Mouse (Mus musculus) intestine, embryonic 16.5 days (tissue): ENCODE results near the gene Gdf7. TPM values are rescaled to one million over a fixed set of nuclear protein-coding genes. Genes with fewer than 3 reads are reported as not detected.
A peak's percentile ranks its signal among the peaks of the same experiment; 100 is the strongest.

Experiments
- ATAC-seq: fragments of 200-750 bp; cut with Nextera tagmentation; 2 replicates; pipeline ENCODE4 v1.8.0; 2017; ENCODE audit warnings: moderate TSS enrichment, moderate library complexity
- H3K27ac ChIP-seq: fragments of 300-500 bp; sonication (generic); 2 replicates; pipeline ENCODE4 v1.5.1; 2014; ENCODE audit warnings: mild to moderate bottlenecking, low read length
- H3K27me3 ChIP-seq: fragments of 300-500 bp; sonication (generic); replicated peaks from 2 replicates; pipeline ENCODE4 v1.6.1; 2014; ENCODE audit warnings: low read length, control low read depth, mixed read lengths; ENCODE audit not compliant: control insufficient read depth, insufficient read depth
- H3K36me3 ChIP-seq: fragments of 300-500 bp; sonication (generic); 2 replicates; pipeline ENCODE4 v1.6.1; 2014; ENCODE audit warnings: low read length, control low read depth; ENCODE audit not compliant: control insufficient read depth, insufficient read depth
- H3K4me1 ChIP-seq: fragments of 300-500 bp; sonication (generic); 2 replicates; pipeline ENCODE4 v1.6.1; 2014; ENCODE audit warnings: low read length, control low read depth, mixed read lengths; ENCODE audit not compliant: control insufficient read depth, insufficient read depth
- H3K4me2 ChIP-seq: fragments of 300-500 bp; sonication (generic); 2 replicates; pipeline ENCODE4 v1.6.1; 2014; ENCODE audit warnings: low read depth, low read length, control low read depth
- H3K4me3 ChIP-seq: fragments of 300-500 bp; sonication (generic); 2 replicates; pipeline ENCODE4 v1.5.1; 2014; ENCODE audit warnings: mild to moderate bottlenecking, low read length
- H3K9ac ChIP-seq: fragments of 300-500 bp; sonication (generic); 2 replicates; pipeline ENCODE4 v1.6.1; 2014; ENCODE audit warnings: low read depth, low read length
- H3K9me3 ChIP-seq: fragments of 300-500 bp; sonication (generic); 2 replicates; pipeline ENCODE4 v1.6.1; 2016; ENCODE audit warnings: low read length, control low read depth; ENCODE audit not compliant: control insufficient read depth
- WGBS: fragments of 180-500 bp; shearing (Covaris S2); extraction: QIAGEN DNeasy Blood & Tissue Kit; methylation state at CpG from one replicate; pipeline ENCODE4 v1.1.7; 2014; 5-methylcytosine and 5-hydroxymethylcytosine counted together
- polyA plus RNA-seq: library from polyadenylated mRNA; unstranded; fragments of >200 nt; fragmentation: Nextera tagmentation; extraction: Ambion mirVana; gene quantifications from 2 replicates; pipeline ENCODE4 v1.2.1, GENCODE M21; 2015

The Gdf7 gene
- polyA plus RNA-seq, 1 experiment from 2014 or later, result not detected

DNA sequence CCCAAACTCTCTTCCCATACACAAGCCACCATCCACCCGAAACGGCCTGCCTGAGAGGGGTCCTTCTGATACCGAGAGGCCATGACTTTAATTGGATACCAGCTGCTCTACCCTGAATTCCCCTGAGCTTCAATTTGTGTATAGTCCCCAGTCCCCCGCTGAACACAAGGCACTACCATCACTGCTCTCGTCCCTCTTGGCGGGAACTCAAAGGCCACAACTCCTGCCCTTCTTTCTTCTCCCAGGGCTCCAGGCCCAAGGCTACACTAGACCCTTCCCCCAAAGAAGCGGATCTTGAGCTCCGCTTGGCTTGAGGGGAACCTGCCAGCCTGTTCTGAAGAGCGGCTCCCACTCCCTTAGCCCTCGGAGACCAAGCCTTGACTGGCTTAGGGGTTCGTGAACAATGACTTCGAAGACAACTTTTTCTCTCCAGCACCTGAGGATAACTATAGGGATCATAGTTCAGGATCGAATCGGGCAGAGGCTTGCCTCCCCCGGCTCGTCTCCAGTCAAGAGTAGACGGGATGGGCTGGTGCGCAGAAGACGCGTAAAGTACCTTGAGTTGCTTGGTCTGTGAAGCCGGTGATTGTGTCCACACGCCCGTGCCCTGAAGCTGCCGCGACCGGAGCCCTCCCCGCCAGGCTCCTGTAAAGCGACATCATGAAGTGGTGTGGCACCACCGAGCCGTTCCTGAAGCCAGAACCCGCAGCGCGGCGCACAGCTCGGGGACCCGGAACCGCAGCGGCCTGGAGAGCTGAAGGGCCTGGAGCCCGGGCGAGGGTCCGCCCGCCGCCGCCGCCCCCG, 541 bp downstream of the Gdf7 start:
- Histone ChIP-seq H3K4me2 (peak overlapping the region; percentile 90), H3K4me3 (peak overlapping the region; percentile 49), H3K4me1 (peaks cover 21% of the 10 kb centered on the region), H3K27me3 (peaks cover 86% of the 10 kb centered on the region), H3K27ac (no peak overlapping the region), H3K36me3 (no peaks in the 10 kb centered on the region), H3K9me3 (no peaks in the 10 kb centered on the region), H3K9ac (no peak overlapping the region; the same call in none of the 2 replicates)
- no peak for ATAC-seq
- 8% methylated on average over 46 of the region's 46 CpGs for WGBS

DNA sequence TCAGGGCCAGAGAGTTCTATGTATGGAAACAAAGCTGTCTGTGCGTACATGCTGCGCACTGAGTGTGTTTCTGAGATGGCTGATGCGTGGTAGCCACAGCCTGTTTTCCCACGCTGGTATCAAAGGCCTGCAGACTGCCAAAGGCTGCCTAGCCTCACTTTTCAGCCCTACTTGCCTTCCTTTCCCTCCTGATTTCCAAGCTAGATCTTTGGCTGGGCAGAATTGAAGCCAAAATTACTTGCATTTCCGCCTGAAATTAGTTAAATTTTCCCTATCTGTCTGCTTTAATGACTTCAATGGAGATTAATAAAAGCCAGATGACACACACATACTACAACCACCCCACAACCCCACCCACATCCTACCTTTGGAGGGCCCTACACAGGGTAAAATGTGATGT, 1.2 kb downstream of the Gdf7 start:
- H3K4me1 ChIP-seq, result peaks cover 21% of the 10 kb centered on the region
- no peak overlapping the region for H3K4me2 ChIP-seq
- H3K9ac ChIP-seq, result no peak overlapping the region
- no peaks in the 10 kb centered on the region for H3K36me3 ChIP-seq
- WGBS, result 53% methylated on average over 5 of the region's 5 CpGs
- H3K27me3 ChIP-seq, result peaks cover 85% of the 10 kb centered on the region
- no peaks in the 10 kb centered on the region for H3K9me3 ChIP-seq
- H3K27ac ChIP-seq, result no peak overlapping the region
- no peak overlapping the region for H3K4me3 ChIP-seq
- no peak for ATAC-seq

DNA sequence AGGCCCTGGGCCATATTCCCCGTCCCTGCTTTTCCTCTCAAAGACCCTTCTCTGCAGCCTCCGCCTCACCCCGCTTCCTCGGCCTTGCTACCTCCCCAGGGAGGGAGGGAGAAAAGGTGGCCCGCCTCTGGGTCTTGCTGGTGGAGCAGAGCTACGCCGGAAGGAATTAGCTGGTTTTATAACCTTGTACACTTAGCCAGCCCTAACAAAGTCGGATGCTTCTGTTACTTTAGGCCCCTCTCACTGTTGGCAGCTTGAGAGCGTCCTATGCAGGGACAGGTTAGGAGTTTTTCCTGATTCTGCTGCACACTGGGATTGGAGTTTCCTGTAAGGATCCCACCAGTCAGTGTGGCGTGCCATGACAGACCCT, 1.7 kb downstream of the Gdf7 start:
- no peak for ATAC-seq
- H3K4me3 ChIP-seq, result no peak overlapping the region
- WGBS, result 35% methylated on average over 10 of the region's 10 CpGs
- no peaks in the 10 kb centered on the region for H3K36me3 ChIP-seq
- H3K4me2 ChIP-seq, result no peak overlapping the region
- H3K27me3 ChIP-seq, result peaks cover 82% of the 10 kb centered on the region
- H3K27ac ChIP-seq, result no peak overlapping the region
- H3K9ac ChIP-seq, result no peak overlapping the region
- H3K4me1 ChIP-seq, result peaks cover 21% of the 10 kb centered on the region
- no peaks in the 10 kb centered on the region for H3K9me3 ChIP-seq

DNA sequence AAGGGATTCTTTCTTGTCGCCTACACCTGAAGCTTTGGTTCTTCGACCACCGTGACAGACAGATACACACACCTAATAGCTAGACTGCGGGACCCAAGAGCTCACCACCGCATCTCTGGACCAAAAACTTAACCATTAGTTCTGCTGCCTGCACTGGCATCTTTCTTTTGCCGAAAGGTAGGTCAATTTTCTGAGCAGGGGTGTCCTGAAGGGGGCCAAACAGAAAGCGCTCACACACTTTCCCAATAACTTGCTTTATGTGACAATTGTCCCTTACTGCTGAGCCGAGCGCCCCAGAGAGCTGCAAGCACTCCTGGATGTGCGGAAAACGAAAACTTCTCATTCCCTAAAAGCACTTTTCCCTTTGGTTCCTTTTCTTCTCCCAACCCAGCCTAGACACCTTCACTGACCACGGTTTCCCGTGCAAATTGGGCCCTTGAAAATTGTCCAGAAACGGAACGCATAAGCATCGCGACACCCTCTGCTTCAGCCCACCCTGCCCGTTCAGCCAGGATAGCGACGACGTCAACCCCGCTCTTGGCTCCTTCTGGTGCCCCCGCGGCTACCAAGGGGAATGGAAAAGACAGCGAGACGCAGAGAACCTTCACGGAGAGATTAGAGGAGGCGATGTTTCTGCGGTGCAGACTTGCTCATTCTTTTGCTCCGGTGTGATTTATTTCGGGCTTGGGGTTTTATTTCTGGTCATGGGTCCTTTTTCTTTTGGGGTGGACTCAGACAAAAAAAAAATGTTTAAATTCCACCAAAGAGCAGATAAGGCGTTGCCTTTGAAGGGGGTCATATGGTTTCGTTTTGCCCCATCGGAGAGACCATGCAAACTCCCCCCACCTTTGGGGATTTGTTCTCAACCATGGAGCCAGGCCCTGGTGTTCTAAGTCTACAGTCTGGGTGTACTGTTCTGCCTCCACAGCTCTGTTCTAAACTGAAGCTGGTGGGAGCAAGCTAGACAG, 2.3 kb downstream of the Gdf7 start:
- H3K4me3 ChIP-seq, result no peak overlapping the region
- WGBS, result 10% methylated on average over 34 of the region's 34 CpGs

DNA sequence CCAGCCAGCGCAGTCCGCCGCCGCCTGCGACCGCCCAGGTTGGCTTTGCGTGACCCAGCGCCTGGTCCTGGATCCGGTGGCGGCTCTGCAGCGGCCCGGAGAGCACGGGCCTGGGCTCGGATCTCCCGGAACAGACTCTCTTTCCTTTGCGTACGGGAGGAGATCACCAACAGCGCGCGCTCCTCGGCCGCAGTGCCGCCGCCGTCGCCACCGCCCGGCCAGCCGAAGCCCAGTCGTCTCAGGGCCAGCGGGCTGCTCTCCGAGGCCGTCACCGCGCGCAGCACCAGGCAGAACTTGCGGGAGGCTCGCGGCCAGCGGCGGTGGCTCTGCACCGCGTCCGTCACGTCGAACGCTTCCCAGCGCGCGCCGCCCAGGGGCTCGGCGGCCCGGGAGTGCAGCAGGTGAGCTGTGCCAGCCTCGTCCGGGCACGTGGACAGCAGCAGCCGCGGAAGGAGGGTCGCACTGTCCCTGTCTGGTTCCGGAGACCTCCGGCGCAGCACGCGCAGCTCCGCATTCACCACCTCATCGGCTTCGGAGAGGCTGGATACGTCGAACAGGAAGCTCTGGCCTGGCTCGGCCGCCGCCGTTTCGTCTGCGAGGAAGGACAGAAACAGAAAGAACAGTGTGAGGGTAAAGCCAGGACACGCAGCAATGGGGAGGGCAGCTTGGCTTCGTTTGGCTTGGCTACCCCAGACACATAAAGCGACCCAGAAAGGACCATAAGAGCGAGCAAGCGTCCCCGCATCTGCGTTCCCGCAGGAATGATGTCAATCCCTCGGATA, 3.2 kb downstream of the Gdf7 start:
- no peak for ATAC-seq
- H3K27me3 ChIP-seq, result peaks cover 70% of the 10 kb centered on the region
- H3K4me1 ChIP-seq, result peaks cover 21% of the 10 kb centered on the region
- no peak overlapping the region for H3K27ac ChIP-seq
- peak overlapping the region; percentile 73 for H3K4me2 ChIP-seq
- 2% methylated on average over 85 of the region's 85 CpGs for WGBS
- no peaks in the 10 kb centered on the region for H3K36me3 ChIP-seq
- no peaks in the 10 kb centered on the region for H3K9me3 ChIP-seq
- H3K9ac ChIP-seq, result no peak overlapping the region
- peak overlapping the region; percentile 49 for H3K4me3 ChIP-seq

More for the DNA sequence above, 2.3 kb downstream of the Gdf7 start:
- ATAC-seq, result no peak
- Histone ChIP-seq H3K4me1 (peaks cover 21% of the 10 kb centered on the region), H3K27ac (no peak overlapping the region), H3K4me2 (no peak overlapping the region), H3K9me3 (no peaks in the 10 kb centered on the region), H3K9ac (no peak overlapping the region), H3K27me3 (peaks cover 78% of the 10 kb centered on the region), H3K36me3 (no peaks in the 10 kb centered on the region)

DNA sequence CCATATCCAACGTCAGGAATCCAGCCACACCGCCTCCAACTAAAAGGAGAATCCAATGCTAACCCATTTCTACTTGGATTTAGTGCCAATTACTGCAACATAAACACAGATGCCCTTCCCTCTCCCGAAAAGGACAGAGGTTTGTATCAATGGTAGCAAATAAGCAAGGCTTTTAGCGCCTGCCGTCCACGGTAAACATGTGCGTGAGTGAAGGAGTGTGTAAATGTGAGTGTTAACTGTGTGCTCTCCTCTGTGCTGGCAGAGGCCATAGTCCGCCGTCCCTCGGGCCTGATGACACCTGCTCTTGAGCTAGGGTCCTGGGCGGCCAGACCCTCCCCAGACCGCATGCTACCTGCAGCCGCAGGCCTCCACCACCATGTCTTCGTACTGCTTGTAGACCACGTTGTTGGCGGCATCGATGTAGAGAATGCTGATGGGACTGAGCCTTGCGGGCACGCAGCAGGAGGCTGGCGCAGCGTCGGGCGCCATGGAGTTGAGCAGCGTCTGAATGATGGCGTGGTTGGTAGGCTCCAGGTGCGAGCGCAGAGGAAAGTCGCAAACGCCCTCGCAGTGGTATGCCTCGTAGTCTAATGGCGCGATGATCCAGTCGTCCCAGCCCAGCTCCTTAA, 4.1 kb downstream of the Gdf7 start:
- Histone ChIP-seq H3K4me2 (peak overlapping the region; percentile 73), H3K36me3 (no peaks in the 10 kb centered on the region), H3K4me3 (peak overlapping the region; percentile 49), H3K9me3 (no peaks in the 10 kb centered on the region), H3K4me1 (peaks cover 21% of the 10 kb centered on the region), H3K9ac (no peak overlapping the region), H3K27me3 (peaks cover 62% of the 10 kb centered on the region), H3K27ac (no peak overlapping the region)
- 5% methylated on average over 34 of the region's 34 CpGs for WGBS
- no peak for ATAC-seq

DNA sequence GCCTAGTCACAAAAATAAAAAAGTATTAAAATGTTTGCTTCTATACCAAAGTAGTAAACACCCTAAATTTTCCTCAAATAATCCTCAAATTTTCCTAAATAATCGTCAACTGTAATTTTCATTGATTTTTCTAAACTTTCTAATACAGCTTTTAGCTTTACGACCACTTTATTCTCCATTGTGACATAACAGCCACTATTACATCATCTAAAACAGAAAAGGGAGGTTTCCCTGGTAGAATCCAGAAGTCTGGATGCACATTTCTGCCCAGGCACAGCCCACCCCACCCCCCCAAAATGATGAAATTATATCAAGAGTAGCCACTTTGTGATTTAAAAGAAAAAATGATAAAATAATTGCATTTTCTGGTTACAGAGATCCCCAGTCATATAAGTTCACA, 5.6 kb downstream of the Gdf7 start:
- Histone ChIP-seq H3K4me2 (no peak overlapping the region), H3K9ac (no peak overlapping the region), H3K27me3 (peaks cover 47% of the 10 kb centered on the region), H3K9me3 (no peaks in the 10 kb centered on the region), H3K4me1 (peaks cover 10% of the 10 kb centered on the region), H3K4me3 (no peak overlapping the region), H3K27ac (no peak overlapping the region), H3K36me3 (no peaks in the 10 kb centered on the region)
- 88% methylated on average over 2 of the region's 2 CpGs for WGBS
- no peak for ATAC-seq

DNA sequence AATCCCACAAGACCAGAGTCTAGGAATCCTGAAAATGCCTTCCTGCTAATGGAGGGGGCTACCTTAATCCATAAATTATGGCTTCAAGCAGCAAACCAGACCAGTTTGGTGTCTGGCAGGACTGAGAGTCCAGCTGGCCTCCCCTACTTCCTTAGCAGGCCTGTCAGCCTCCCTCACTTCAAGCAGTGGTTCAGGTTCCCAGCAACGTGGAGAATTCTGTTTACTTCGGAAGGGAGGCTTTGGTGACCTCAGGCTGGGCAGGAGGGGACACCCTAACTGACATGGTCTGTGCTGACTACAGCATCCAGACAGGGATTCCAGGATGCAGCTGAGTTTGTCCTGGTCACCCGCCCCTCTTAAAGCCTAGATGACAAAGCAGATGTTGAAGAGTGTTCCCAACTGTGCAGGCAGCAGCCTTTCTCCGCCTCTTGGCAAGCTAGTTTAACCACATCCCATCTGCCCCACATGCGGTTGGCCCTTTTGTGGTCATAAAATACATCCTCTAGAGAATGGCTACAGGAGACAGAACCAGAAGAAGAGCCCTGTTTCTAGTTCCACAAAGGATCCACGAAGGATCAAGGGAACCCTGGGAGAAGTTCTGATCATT, 6.3 kb downstream of the Gdf7 start:
- H3K36me3 ChIP-seq, result no peaks in the 10 kb centered on the region
- H3K4me1 ChIP-seq, result peaks cover 10% of the 10 kb centered on the region
- 42% methylated on average over 6 of the region's 6 CpGs for WGBS
- no peak overlapping the region for H3K4me2 ChIP-seq
- H3K9ac ChIP-seq, result no peak overlapping the region
- H3K9me3 ChIP-seq, result no peaks in the 10 kb centered on the region
- peaks cover 39% of the 10 kb centered on the region for H3K27me3 ChIP-seq
- no peak overlapping the region for H3K4me3 ChIP-seq
- ATAC-seq, result no peak
- no peak overlapping the region for H3K27ac ChIP-seq
